Mouse (Mus musculus) splenic B cell, adult 2 months (primary cell): Measurements from ENCODE around the gene Gm3336.

Source experiments
- DNase-seq: peaks from one replicate; pipeline ENCODE4 v3.0.0-alpha.2; 2011; ENCODE audit warnings: low read depth, low spot score
- H3K27me3 ChIP-seq: 2 replicates; pipeline ENCODE4 v1.6.1; 2012; ENCODE audit warnings: mild to moderate bottlenecking, low read length, moderate library complexity, mixed read lengths; ENCODE audit not compliant: control insufficient read depth, poor library complexity, insufficient read depth, severe bottlenecking
- H3K36me3 ChIP-seq: 2 replicates; pipeline ENCODE4 v1.6.1; 2012; ENCODE audit warnings: mild to moderate bottlenecking, low read length, moderate library complexity, mixed read lengths; ENCODE audit not compliant: control insufficient read depth, poor library complexity, insufficient read depth, severe bottlenecking

Gene Gm3336

GRCm38 (mm10) chr8:70718297-70718696 is at the start of gene Gm3336:
Gene Gm3336, plus strand, starts transcription at chr8:70718543.
- Histone ChIP-seq H3K36me3 (no peaks in the 10 kb centered on the region), H3K27me3 (no peaks in the 10 kb centered on the region)
- peak; percentile 86 for DNase-seq

- H3K27me3 ChIP-seq = no peaks in the 10 kb centered on the region
- no peak for DNase-seq
- no peaks in the 10 kb centered on the region for H3K36me3 ChIP-seq
Measured at GRCm38 (mm10) chr8:70671615-70672324, 46.6 kb upstream of the Gm3336 start.

GRCm38 (mm10) chr8:70672325-70673078 is 45.8 kb upstream of the Gm3336 start:
- Histone ChIP-seq H3K27me3 (no peaks in the 10 kb centered on the region), H3K36me3 (no peaks in the 10 kb centered on the region)
- DNase-seq = no peak

GRCm38 (mm10) chr8:70673079-70673856 is 45.1 kb upstream of the Gm3336 start, which contains the start of gene Lsm4:
Gene Lsm4, plus strand, starts transcription at chr8:70673248.
- peak; percentile 99 for DNase-seq
- H3K36me3 ChIP-seq = peaks cover 4% of the 10 kb centered on the region
- H3K27me3 ChIP-seq = no peaks in the 10 kb centered on the region

- peaks cover 4% of the 10 kb centered on the region for H3K36me3 ChIP-seq
- no peaks in the 10 kb centered on the region for H3K27me3 ChIP-seq
- no peak for DNase-seq
Measured at GRCm38 (mm10) chr8:70674109-70674508, 44.2 kb upstream of the Gm3336 start.

- Histone ChIP-seq H3K27me3 (no peaks in the 10 kb centered on the region), H3K36me3 (peaks cover 4% of the 10 kb centered on the region)
- peak; percentile 44 for DNase-seq
Measured at GRCm38 (mm10) chr8:70674716-70675115, 43.6 kb upstream of the Gm3336 start.

GRCm38 (mm10) chr8:70675336-70675735 is 43.0 kb upstream of the Gm3336 start:
- peak; percentile 40 for DNase-seq

GRCm38 (mm10) chr8:70677451-70678080 is 40.8 kb upstream of the Gm3336 start:
- Histone ChIP-seq H3K27me3 (no peaks in the 10 kb centered on the region), H3K36me3 (peaks cover 4% of the 10 kb centered on the region)
- no peak for DNase-seq

More at GRCm38 (mm10) chr8:70675336-70675735, 43.0 kb upstream of the Gm3336 start:
- H3K36me3 ChIP-seq = peaks cover 4% of the 10 kb centered on the region
- H3K27me3 ChIP-seq = no peaks in the 10 kb centered on the region

- Histone ChIP-seq H3K36me3 (peaks cover 4% of the 10 kb centered on the region), H3K27me3 (no peaks in the 10 kb centered on the region)
- DNase-seq = no peak
Measured at GRCm38 (mm10) chr8:70678679-70679078, 39.7 kb upstream of the Gm3336 start.

- Histone ChIP-seq H3K36me3 (peaks cover 4% of the 10 kb centered on the region), H3K27me3 (no peaks in the 10 kb centered on the region)
- DNase-seq = no peak
Measured at GRCm38 (mm10) chr8:70679404-70679803, 38.9 kb upstream of the Gm3336 start.

- peaks cover 4% of the 10 kb centered on the region for H3K36me3 ChIP-seq
- DNase-seq = no peak
- no peaks in the 10 kb centered on the region for H3K27me3 ChIP-seq
Measured at GRCm38 (mm10) chr8:70680039-70680438, 38.3 kb upstream of the Gm3336 start.

- H3K27me3 ChIP-seq = no peaks in the 10 kb centered on the region
- DNase-seq = no peak
- peaks cover 4% of the 10 kb centered on the region for H3K36me3 ChIP-seq
Measured at GRCm38 (mm10) chr8:70681410-70681809, 36.9 kb upstream of the Gm3336 start.

- no peaks in the 10 kb centered on the region for H3K27me3 ChIP-seq
- H3K36me3 ChIP-seq = peaks cover 4% of the 10 kb centered on the region
- no peak for DNase-seq
Measured at GRCm38 (mm10) chr8:70682193-70682592, 36.1 kb upstream of the Gm3336 start.

- Histone ChIP-seq H3K27me3 (no peaks in the 10 kb centered on the region), H3K36me3 (peaks cover 4% of the 10 kb centered on the region)
- DNase-seq = no peak
Measured at GRCm38 (mm10) chr8:70682692-70683091, 35.7 kb upstream of the Gm3336 start.
